Mouse (Mus musculus) lung, postnatal 0 days (tissue): ENCODE measurements around the gene Sorbs2. TPM values are rescaled to one million over a fixed set of nuclear protein-coding genes. Genes with fewer than 3 reads are reported as not detected.

ENCODE experiments used
- ATAC-seq: fragments of 200-750 bp; cut with Nextera tagmentation; 2 replicates; pipeline ENCODE4 v1.8.0; 2017; ENCODE audit warnings: moderate library complexity
- DNase-seq: peaks from one replicate; pipeline ENCODE4 v3.0.0-alpha.2; 2016; ENCODE audit warnings: low spot score
- H3K27ac ChIP-seq: fragments of 300-500 bp; sonication (generic); 2 replicates; pipeline ENCODE4 v1.5.1; 2014; ENCODE audit warnings: antibody characterized with exemption, mild to moderate bottlenecking, low read length, mixed read lengths
- H3K27me3 ChIP-seq: fragments of 300-500 bp; sonication (generic); replicated peaks from 2 replicates; pipeline ENCODE4 v1.6.1; 2014; ENCODE audit warnings: low read length, mixed read lengths; ENCODE audit not compliant: insufficient read depth
- H3K36me3 ChIP-seq: fragments of 300-500 bp; sonication (generic); 2 replicates; pipeline ENCODE4 v1.6.1; 2014; ENCODE audit warnings: low read length, mixed read lengths; ENCODE audit not compliant: insufficient read depth
- H3K4me1 ChIP-seq: fragments of 300-500 bp; sonication (generic); 2 replicates; pipeline ENCODE4 v1.6.1; 2014; ENCODE audit warnings: antibody characterized with exemption, low read depth, low read length, mixed read lengths; ENCODE audit not compliant: insufficient read depth
- H3K4me2 ChIP-seq: fragments of 300-500 bp; sonication (generic); replicated peaks from 2 replicates; pipeline ENCODE4 v1.6.1; 2014; ENCODE audit warnings: low read depth, mild to moderate bottlenecking, low read length, moderate library complexity, mixed read lengths
- H3K4me3 ChIP-seq: fragments of 300-500 bp; sonication (generic); 2 replicates; pipeline ENCODE4 v1.5.1; 2014; ENCODE audit warnings: low read depth, low read length
- H3K9ac ChIP-seq: fragments of 300-500 bp; sonication (generic); replicated peaks from 2 replicates; pipeline ENCODE4 v1.6.1; 2014; ENCODE audit warnings: low read depth, mild to moderate bottlenecking
- H3K9me3 ChIP-seq: fragments of 300-500 bp; sonication (generic); 2 replicates; pipeline ENCODE4 v1.6.1; 2016; ENCODE audit warnings: low read length, mixed read lengths
- CTCF ChIP-seq: IDR thresholded peaks from 2 replicates; pipeline ENCODE4 v1.5.1; 2016; ENCODE audit warnings: antibody characterized with exemption, mild to moderate bottlenecking
- EP300 ChIP-seq: IDR thresholded peaks from 2 replicates; pipeline ENCODE4 v1.6.1; 2016; ENCODE audit warnings: antibody characterized with exemption, mild to moderate bottlenecking, control low read depth
- WGBS: fragments of 180-500 bp; shearing (Covaris S2); extraction: QIAGEN DNeasy Blood & Tissue Kit; methylation state at CpG from one replicate; pipeline ENCODE4 v1.1.7; 2014; 5-methylcytosine and 5-hydroxymethylcytosine counted together
- polyA plus RNA-seq: library from polyadenylated mRNA; unstranded; fragments of >200 nt; fragmentation: Nextera tagmentation; extraction: Ambion mirVana; gene quantifications from 2 replicates; pipeline ENCODE4 v1.2.1, GENCODE M21; 2015

The Sorbs2 gene
- polyA plus RNA-seq, 1 experiment from 2014 or later, result 7.0 TPM

GRCm38 (mm10) chr8:45503971-45504370, 3.6 kb upstream of the Sorbs2 start:
- Histone ChIP-seq H3K27me3 (no peaks in the 10 kb centered on the region), H3K27ac (no peak overlapping the region), H3K9ac (no peak overlapping the region), H3K36me3 (no peaks in the 10 kb centered on the region), H3K4me3 (no peak overlapping the region), H3K4me1 (no peaks in the 10 kb centered on the region), H3K9me3 (no peaks in the 10 kb centered on the region), H3K4me2 (no peak overlapping the region)
- 76% methylated on average over 7 of the region's 7 CpGs for WGBS
- no peak for ATAC-seq
- TF ChIP-seq EP300, result no peak
- no peak for TF ChIP-seq CTCF
- no peak for DNase-seq

DNA sequence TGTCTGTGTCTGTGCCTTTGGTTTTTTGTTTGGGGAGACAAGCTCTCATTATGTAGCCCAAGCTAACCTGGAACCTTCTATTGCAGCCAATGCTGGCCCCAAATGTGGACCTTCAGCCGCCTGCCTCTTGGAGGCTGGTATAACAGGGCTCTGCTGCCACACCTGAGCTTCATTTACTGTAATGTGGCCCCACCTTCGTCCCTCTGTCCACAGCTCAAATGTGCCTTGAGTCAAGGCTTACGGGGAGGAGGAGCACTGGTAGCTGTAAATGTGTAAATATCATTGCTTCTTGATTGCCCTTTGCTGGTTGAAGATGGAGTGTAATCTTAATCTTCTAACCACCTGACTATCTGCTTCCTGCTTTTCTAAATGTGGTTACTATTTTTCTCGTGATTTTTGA, 1.2 kb upstream of the Sorbs2 start:
- H3K9me3 ChIP-seq, result no peaks in the 10 kb centered on the region
- no peaks in the 10 kb centered on the region for H3K27me3 ChIP-seq
- no peaks in the 10 kb centered on the region for H3K4me1 ChIP-seq
- H3K4me3 ChIP-seq, result no peak overlapping the region
- TF ChIP-seq EP300, result no peak
- no peak for TF ChIP-seq CTCF
- ATAC-seq (no peak), DNase-seq (no peak)
- no peak overlapping the region for H3K9ac ChIP-seq
- no peak overlapping the region for H3K4me2 ChIP-seq
- WGBS, result 70% methylated on average over 4 of the region's 4 CpGs
- H3K36me3 ChIP-seq, result no peaks in the 10 kb centered on the region
- no peak overlapping the region for H3K27ac ChIP-seq

DNA sequence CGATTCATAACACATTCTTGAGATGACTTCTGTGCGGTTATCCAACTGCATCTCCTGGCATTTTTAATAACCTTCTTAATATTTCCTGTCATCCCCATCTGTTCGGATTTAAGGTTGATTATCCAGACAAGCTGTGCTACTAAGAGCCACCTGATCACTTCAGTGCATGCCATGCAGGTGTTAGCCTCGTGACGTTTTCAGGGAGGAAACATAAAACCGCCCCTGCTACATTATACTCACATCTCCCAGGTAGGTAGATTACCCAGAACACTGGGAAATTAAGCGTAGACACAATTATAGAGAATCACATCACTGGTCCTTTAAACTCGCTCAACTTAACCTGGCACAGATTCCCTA, 333 bp upstream of the Sorbs2 start:
- 64% methylated on average over 8 of the region's 8 CpGs for WGBS
- Histone ChIP-seq H3K9ac (no peak overlapping the region), H3K4me2 (no peak overlapping the region), H3K27ac (no peak overlapping the region), H3K27me3 (no peaks in the 10 kb centered on the region), H3K4me3 (no peak overlapping the region), H3K4me1 (no peaks in the 10 kb centered on the region), H3K36me3 (no peaks in the 10 kb centered on the region), H3K9me3 (no peaks in the 10 kb centered on the region)
- DNase-seq (no peak), ATAC-seq (no peak)
- no peak for TF ChIP-seq CTCF

DNA sequence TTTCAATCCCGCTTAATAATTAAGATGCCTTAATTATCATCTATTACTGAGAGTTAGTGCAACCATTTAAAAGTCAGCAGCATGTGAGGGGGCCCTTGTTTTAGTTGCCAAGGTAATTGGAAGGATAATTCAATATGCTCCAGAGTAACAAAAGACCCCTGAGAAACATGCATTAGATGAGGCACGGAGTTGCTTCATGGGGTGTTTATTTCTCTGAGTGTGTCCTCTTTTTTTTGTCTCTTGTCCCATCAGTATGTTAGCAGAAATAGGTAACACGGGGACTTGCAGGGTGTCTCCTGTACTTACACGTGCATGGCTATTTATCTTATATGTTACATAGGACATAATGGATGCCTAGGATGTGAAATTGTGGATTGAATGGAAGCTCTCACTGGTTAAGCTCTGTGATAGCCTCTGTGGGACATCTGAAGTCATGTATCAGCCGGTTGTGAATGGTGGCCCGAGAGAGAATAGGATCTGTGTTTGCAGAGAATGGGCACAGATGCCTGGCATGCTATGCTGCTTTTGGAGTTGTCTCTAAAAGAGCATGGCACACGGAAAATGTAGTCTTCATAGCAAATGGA, 1.0 kb downstream of the Sorbs2 start:
- Histone ChIP-seq H3K9ac (no peak overlapping the region), H3K36me3 (no peaks in the 10 kb centered on the region), H3K27ac (no peak overlapping the region), H3K4me2 (no peak overlapping the region), H3K4me3 (no peak overlapping the region), H3K27me3 (no peaks in the 10 kb centered on the region), H3K9me3 (no peaks in the 10 kb centered on the region), H3K4me1 (no peaks in the 10 kb centered on the region)
- WGBS, result 79% methylated on average over 7 of the region's 7 CpGs
- DNase-seq (no peak), ATAC-seq (no peak)
- TF ChIP-seq CTCF (no peak), EP300 (no peak)

- H3K27ac ChIP-seq, result no peak overlapping the region
- no peak overlapping the region for H3K4me3 ChIP-seq
- H3K4me1 ChIP-seq, result no peaks in the 10 kb centered on the region
- TF ChIP-seq EP300 (no peak), CTCF (no peak)
- H3K9ac ChIP-seq, result no peak overlapping the region
- no peak for ATAC-seq
- no peaks in the 10 kb centered on the region for H3K27me3 ChIP-seq
- DNase-seq, result no peak
- no peak overlapping the region for H3K4me2 ChIP-seq
- H3K36me3 ChIP-seq, result no peaks in the 10 kb centered on the region
- no peaks in the 10 kb centered on the region for H3K9me3 ChIP-seq
Observed at GRCm38 (mm10) chr8:45512369-45512768, 4.8 kb downstream of the Sorbs2 start.

DNA sequence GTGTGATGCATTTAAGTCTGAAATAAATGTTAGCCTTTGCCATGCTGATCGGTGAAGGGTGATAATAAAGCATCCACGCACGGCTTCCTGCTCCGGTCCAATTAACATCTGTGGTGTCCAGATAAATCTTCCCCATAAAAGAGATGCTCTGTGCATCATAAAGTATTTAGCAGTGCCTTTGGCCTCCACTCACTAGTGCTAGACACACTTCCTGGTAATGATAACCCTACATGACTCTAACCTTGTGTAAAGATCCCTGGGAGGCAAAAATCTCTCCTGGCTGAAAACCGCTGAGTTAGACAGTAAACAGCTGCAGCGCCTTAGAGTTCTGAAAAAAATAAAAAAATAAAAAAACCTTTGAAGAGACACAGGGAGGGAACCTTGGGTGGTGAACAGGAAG, 14.0 kb downstream of the Sorbs2 start:
- Histone ChIP-seq H3K9ac (no peak overlapping the region), H3K27me3 (no peaks in the 10 kb centered on the region), H3K4me2 (no peak overlapping the region), H3K27ac (no peak overlapping the region), H3K9me3 (no peaks in the 10 kb centered on the region), H3K4me1 (no peaks in the 10 kb centered on the region), H3K4me3 (no peak overlapping the region), H3K36me3 (no peaks in the 10 kb centered on the region)
- TF ChIP-seq EP300, result 0 out of 2 replicates have a peak, but pooled peaks have one; percentile 20
- TF ChIP-seq CTCF, result no peak
- WGBS, result 46% methylated on average over 6 of the region's 6 CpGs
- DNase-seq (peak; percentile 24), ATAC-seq (no peak)

GRCm38 (mm10) chr8:45527708-45528107, 20.1 kb downstream of the Sorbs2 start:
- TF ChIP-seq EP300, result no peak
- no peak for TF ChIP-seq CTCF
- Histone ChIP-seq H3K4me2 (no peak overlapping the region), H3K9me3 (no peaks in the 10 kb centered on the region), H3K9ac (no peak overlapping the region), H3K4me3 (no peak overlapping the region), H3K4me1 (no peaks in the 10 kb centered on the region), H3K27me3 (no peaks in the 10 kb centered on the region), H3K36me3 (no peaks in the 10 kb centered on the region), H3K27ac (no peak overlapping the region)
- no peak for DNase-seq
- ATAC-seq, result no peak
- WGBS, result 57% methylated on average over 2 of the region's 2 CpGs
